Mouse (Mus musculus) embryonic facial prominence, embryonic 14.5 days (tissue): ENCODE measurements around the gene Hpse. TPM values are rescaled to one million over a fixed set of nuclear protein-coding genes. Genes with fewer than 3 reads are reported as not detected.

Experiments used
- ATAC-seq: fragments of 200-750 bp; cut with Nextera tagmentation; 2 replicates; pipeline ENCODE4 v1.8.0; 2017; ENCODE audit warnings: low read depth, moderate number of reproducible peaks, moderate TSS enrichment
- DNase-seq: peaks from one replicate; pipeline ENCODE4 v3.0.0-alpha.2; 2015; ENCODE audit warnings: low spot score
- H3K27ac ChIP-seq: fragments of 300-500 bp; sonication (generic); replicated peaks from 2 replicates; pipeline ENCODE4 v1.5.1; 2014; ENCODE audit warnings: low read depth, mild to moderate bottlenecking, low read length, moderate library complexity
- H3K27me3 ChIP-seq: fragments of 300-500 bp; sonication (generic); replicated peaks from 2 replicates; pipeline ENCODE4 v1.6.1; 2014; ENCODE audit warnings: low read length; ENCODE audit not compliant: control insufficient read depth, insufficient read depth
- H3K36me3 ChIP-seq: fragments of 300-500 bp; sonication (generic); 2 replicates; pipeline ENCODE4 v1.6.1; 2014; ENCODE audit warnings: low read length, mixed read lengths; ENCODE audit not compliant: control insufficient read depth, insufficient read depth
- H3K4me1 ChIP-seq: fragments of 300-500 bp; sonication (generic); 2 replicates; pipeline ENCODE4 v1.6.1; 2014; ENCODE audit warnings: antibody characterized with exemption, low read length; ENCODE audit not compliant: control insufficient read depth, insufficient read depth
- H3K4me2 ChIP-seq: fragments of 300-500 bp; sonication (generic); 2 replicates; pipeline ENCODE4 v1.6.1; 2014; ENCODE audit warnings: low read depth, mild to moderate bottlenecking, low read length, moderate library complexity, mixed read lengths
- H3K4me3 ChIP-seq: fragments of 300-500 bp; sonication (generic); 2 replicates; pipeline ENCODE4 v1.5.1; 2014; ENCODE audit warnings: low read depth, mild to moderate bottlenecking, low read length
- H3K9ac ChIP-seq: fragments of 300-500 bp; sonication (generic); 2 replicates; pipeline ENCODE4 v1.6.1; 2014; ENCODE audit warnings: low read depth, mild to moderate bottlenecking, low read length, moderate library complexity, mixed read lengths
- H3K9me3 ChIP-seq: fragments of 300-500 bp; sonication (generic); 2 replicates; pipeline ENCODE4 v1.6.1; 2016; ENCODE audit warnings: low read length; ENCODE audit not compliant: control insufficient read depth
- WGBS: fragments of 180-500 bp; shearing (Covaris S2); extraction: QIAGEN DNeasy Blood & Tissue Kit; methylation state at CpG from one replicate; pipeline ENCODE4 v1.1.7; 2014; 5-methylcytosine and 5-hydroxymethylcytosine counted together
- polyA plus RNA-seq: library from polyadenylated mRNA; unstranded; fragments of >200 nt; fragmentation: Nextera tagmentation; extraction: Ambion mirVana; gene quantifications from 2 replicates; pipeline ENCODE4 v1.2.1, GENCODE M21; 2014

Hpse gene
- polyA plus RNA-seq, 1 experiment from 2014 or later: 5.9 TPM

- H3K4me1 ChIP-seq: no peaks in the 10 kb centered on the region
- DNase-seq: no peak
- no peak overlapping the region for H3K4me3 ChIP-seq
- 80% methylated on average over 6 of the region's 6 CpGs for WGBS
- no peaks in the 10 kb centered on the region for H3K27me3 ChIP-seq
- peaks cover 92% of the 10 kb centered on the region for H3K36me3 ChIP-seq
- no peak overlapping the region for H3K4me2 ChIP-seq
- H3K9ac ChIP-seq: no peak overlapping the region
- H3K27ac ChIP-seq: no peak overlapping the region
- ATAC-seq: no peak
- no peaks in the 10 kb centered on the region for H3K9me3 ChIP-seq
These were observed 61.1 kb downstream of the Hpse start for GRCm38 (mm10) chr5:100658460-100658859.

DNA sequence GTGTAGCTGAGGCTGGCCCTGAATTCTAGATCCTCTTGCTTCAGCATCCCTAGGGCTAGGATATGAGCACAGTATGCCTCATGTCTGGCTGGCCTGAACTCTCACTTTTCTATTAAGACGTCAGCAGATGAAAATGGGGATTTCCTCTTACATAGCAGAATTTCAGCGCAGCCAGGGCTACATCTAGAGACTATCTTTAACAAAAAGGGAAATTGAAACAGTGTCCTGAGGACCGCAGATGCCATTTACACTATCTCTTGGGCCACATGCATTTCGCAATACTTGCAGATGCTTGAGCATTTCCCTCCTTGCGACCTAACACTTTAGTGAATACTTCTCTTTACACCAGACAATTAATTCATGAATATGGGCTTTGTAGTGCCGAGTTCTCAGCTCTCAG is 63.2 kb downstream of the Hpse start:
- Histone ChIP-seq H3K4me1 (no peaks in the 10 kb centered on the region), H3K36me3 (peaks cover 74% of the 10 kb centered on the region), H3K4me3 (no peak overlapping the region), H3K9ac (no peak overlapping the region), H3K27ac (no peak overlapping the region), H3K27me3 (no peaks in the 10 kb centered on the region), H3K4me2 (no peak overlapping the region), H3K9me3 (no peaks in the 10 kb centered on the region)
- 87% methylated on average over 6 of the region's 6 CpGs for WGBS
- ATAC-seq (no peak), DNase-seq (no peak)

- DNase-seq: no peak
- Histone ChIP-seq H3K27me3 (no peaks in the 10 kb centered on the region), H3K36me3 (peaks cover 36% of the 10 kb centered on the region), H3K9ac (no peak overlapping the region), H3K4me3 (no peak overlapping the region), H3K9me3 (no peaks in the 10 kb centered on the region), H3K4me1 (no peaks in the 10 kb centered on the region), H3K27ac (no peak overlapping the region), H3K4me2 (no peak overlapping the region)
- 84% methylated on average over 9 of the region's 9 CpGs for WGBS
- no peak for ATAC-seq
These were observed 67.2 kb downstream of the Hpse start for GRCm38 (mm10) chr5:100652327-100652726.

GRCm38 (mm10) chr5:100651486-100651885 is 68.0 kb downstream of the Hpse start:
- no peak overlapping the region for H3K9ac ChIP-seq
- ATAC-seq (no peak), DNase-seq (no peak)
- no peak overlapping the region for H3K4me3 ChIP-seq
- no peak overlapping the region for H3K4me2 ChIP-seq
- H3K27me3 ChIP-seq: no peaks in the 10 kb centered on the region
- H3K9me3 ChIP-seq: no peaks in the 10 kb centered on the region
- 64% methylated on average over 10 of the region's 10 CpGs for WGBS
- H3K27ac ChIP-seq: no peak overlapping the region
- peaks cover 29% of the 10 kb centered on the region for H3K36me3 ChIP-seq
- no peaks in the 10 kb centered on the region for H3K4me1 ChIP-seq

- 79% methylated on average over 7 of the region's 7 CpGs for WGBS
- DNase-seq (no peak), ATAC-seq (no peak)
- Histone ChIP-seq H3K27ac (no peak overlapping the region), H3K9me3 (no peaks in the 10 kb centered on the region), H3K27me3 (no peaks in the 10 kb centered on the region), H3K36me3 (peaks cover 23% of the 10 kb centered on the region), H3K4me1 (no peaks in the 10 kb centered on the region), H3K4me3 (no peak overlapping the region), H3K4me2 (no peak overlapping the region), H3K9ac (no peak overlapping the region; the same call in 1 of the 2 replicates)
These were observed 68.5 kb downstream of the Hpse start for GRCm38 (mm10) chr5:100650969-100651368.

GRCm38 (mm10) chr5:100648546-100648945 is 71.0 kb downstream of the Hpse start:
- no peak overlapping the region for H3K4me2 ChIP-seq
- WGBS: 43% methylated on average over 6 of the region's 6 CpGs

DNA sequence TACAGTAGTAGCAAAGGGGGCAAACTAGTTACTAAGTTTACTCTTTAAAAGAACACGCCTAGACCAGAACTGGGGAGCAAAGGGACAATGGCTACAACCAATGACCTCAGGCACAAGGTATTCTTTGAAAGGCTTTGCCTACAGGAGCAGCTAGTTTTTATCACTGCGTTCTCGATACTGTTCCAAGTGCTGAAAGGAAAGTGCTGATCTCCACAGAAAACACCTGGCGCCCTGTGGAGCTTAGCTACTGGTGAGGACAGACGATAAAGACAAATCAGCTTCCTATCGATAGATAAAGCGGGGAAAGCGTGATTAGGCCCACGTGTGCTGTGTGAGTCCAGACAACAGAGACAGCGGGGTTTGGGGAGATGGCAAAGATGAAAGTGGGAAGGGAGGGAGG is 71.5 kb downstream of the Hpse start:
- ATAC-seq: no peak
- Histone ChIP-seq H3K27ac (no peak overlapping the region), H3K4me1 (no peaks in the 10 kb centered on the region), H3K27me3 (no peaks in the 10 kb centered on the region), H3K36me3 (no peaks in the 10 kb centered on the region), H3K4me3 (no peak overlapping the region), H3K9ac (no peak overlapping the region), H3K9me3 (no peaks in the 10 kb centered on the region), H3K4me2 (no peak overlapping the region)
- DNase-seq: no peak
- WGBS: 56% methylated on average over 10 of the region's 10 CpGs

More at GRCm38 (mm10) chr5:100648546-100648945, 71.0 kb downstream of the Hpse start:
- no peak for ATAC-seq
- Histone ChIP-seq H3K4me3 (no peak overlapping the region), H3K4me1 (no peaks in the 10 kb centered on the region), H3K9ac (no peak overlapping the region), H3K27me3 (no peaks in the 10 kb centered on the region), H3K36me3 (no peaks in the 10 kb centered on the region), H3K27ac (no peak overlapping the region), H3K9me3 (no peaks in the 10 kb centered on the region)
- DNase-seq: no peak

- no peak for DNase-seq
- WGBS: 88% methylated on average over 4 of the region's 4 CpGs
- Histone ChIP-seq H3K4me2 (no peak overlapping the region), H3K9ac (no peak overlapping the region), H3K9me3 (no peaks in the 10 kb centered on the region), H3K4me3 (no peak overlapping the region), H3K4me1 (no peaks in the 10 kb centered on the region), H3K36me3 (no peaks in the 10 kb centered on the region), H3K27me3 (no peaks in the 10 kb centered on the region), H3K27ac (no peak overlapping the region)
- no peak for ATAC-seq
These were observed 73.0 kb downstream of the Hpse start for GRCm38 (mm10) chr5:100646558-100646957.

GRCm38 (mm10) chr5:100643991-100644535 is 75.5 kb downstream of the Hpse start:
- no peak overlapping the region for H3K4me2 ChIP-seq
- 67% methylated on average over 7 of the region's 7 CpGs for WGBS
- no peak overlapping the region for H3K9ac ChIP-seq
- H3K27me3 ChIP-seq: no peaks in the 10 kb centered on the region
- ATAC-seq: no peak
- H3K9me3 ChIP-seq: no peaks in the 10 kb centered on the region
- no peak overlapping the region for H3K27ac ChIP-seq
- no peaks in the 10 kb centered on the region for H3K36me3 ChIP-seq
- no peak for DNase-seq
- no peak overlapping the region for H3K4me3 ChIP-seq
- H3K4me1 ChIP-seq: no peaks in the 10 kb centered on the region
